Mouse (Mus musculus) heart, postnatal 0 days (tissue): ENCODE results near the gene Grm1. TPM values are rescaled to one million over a fixed set of nuclear protein-coding genes. Genes with fewer than 3 reads are reported as not detected.

Source experiments
- ATAC-seq: fragments of 200-750 bp; cut with Nextera tagmentation; 2 replicates; pipeline ENCODE4 v1.8.0; 2017; ENCODE audit warnings: low read depth, moderate number of reproducible peaks, moderate library complexity; ENCODE audit not compliant: insufficient read depth
- DNase-seq: peaks from one replicate; pipeline ENCODE4 v3.0.0-alpha.2; 2016; ENCODE audit warnings: low spot score
- H3K27ac ChIP-seq: fragments of 300-500 bp; sonication (generic); 2 replicates; pipeline ENCODE4 v1.5.1; 2014; ENCODE audit warnings: low read depth, mild to moderate bottlenecking
- H3K27me3 ChIP-seq: fragments of 300-500 bp; sonication (generic); 2 replicates; pipeline ENCODE4 v1.6.1; 2014; ENCODE audit warnings: low read length, mixed read lengths; ENCODE audit not compliant: control insufficient read depth, insufficient read depth
- H3K36me3 ChIP-seq: fragments of 300-500 bp; sonication (generic); replicated peaks from 2 replicates; pipeline ENCODE4 v1.6.1; 2014; ENCODE audit warnings: low read length, mixed read lengths; ENCODE audit not compliant: control insufficient read depth, insufficient read depth
- H3K4me1 ChIP-seq: fragments of 300-500 bp; sonication (generic); 2 replicates; pipeline ENCODE4 v1.6.1; 2014; ENCODE audit warnings: antibody characterized with exemption; ENCODE audit not compliant: control insufficient read depth, insufficient read depth
- H3K4me2 ChIP-seq: fragments of 300-500 bp; sonication (generic); 2 replicates; pipeline ENCODE4 v1.6.1; 2014; ENCODE audit warnings: low read depth, mild to moderate bottlenecking, low read length, moderate library complexity
- H3K4me3 ChIP-seq: fragments of 300-500 bp; sonication (generic); 2 replicates; pipeline ENCODE4 v1.5.1; 2014; ENCODE audit warnings: low read depth, low read length
- H3K9ac ChIP-seq: fragments of 300-500 bp; sonication (generic); replicated peaks from 2 replicates; pipeline ENCODE4 v1.6.1; 2014; ENCODE audit warnings: low read depth, low read length, mixed read lengths
- H3K9me3 ChIP-seq: fragments of 300-500 bp; sonication (generic); replicated peaks from 2 replicates; pipeline ENCODE4 v1.6.1; 2016; ENCODE audit warnings: low read length; ENCODE audit not compliant: control insufficient read depth
- CTCF ChIP-seq: IDR thresholded peaks from 2 replicates; pipeline ENCODE4 v1.5.1; 2016; ENCODE audit warnings: antibody characterized with exemption, control low read depth, low read depth
- EP300 ChIP-seq: IDR thresholded peaks from 2 replicates; pipeline ENCODE4 v1.6.1; 2016; ENCODE audit warnings: antibody characterized with exemption, low read depth
- WGBS: fragments of 180-500 bp; shearing (Covaris S2); extraction: QIAGEN DNeasy Blood & Tissue Kit; methylation state at CpG from one replicate; pipeline ENCODE4 v1.1.7; 2014; 5-methylcytosine and 5-hydroxymethylcytosine counted together
- polyA plus RNA-seq: library from polyadenylated mRNA; unstranded; fragments of >200 nt; fragmentation: Nextera tagmentation; extraction: Ambion mirVana; gene quantifications from 2 replicates; pipeline ENCODE4 v1.2.1, GENCODE M21; 2015
- total RNA-seq: library from RNA; depleted of rRNA; stranded (reverse); fragments of >200 nt; gene quantifications from 2 replicates; pipeline ENCODE4 v1.2.3, GENCODE M21; 2014; ENCODE audit warnings: low replicate concordance; rRNA removed

Gene Grm1
- total and polyA plus RNA-seq, 2 experiments from 2014 or later, result 0.07 TPM; not detected in 1

DNA sequence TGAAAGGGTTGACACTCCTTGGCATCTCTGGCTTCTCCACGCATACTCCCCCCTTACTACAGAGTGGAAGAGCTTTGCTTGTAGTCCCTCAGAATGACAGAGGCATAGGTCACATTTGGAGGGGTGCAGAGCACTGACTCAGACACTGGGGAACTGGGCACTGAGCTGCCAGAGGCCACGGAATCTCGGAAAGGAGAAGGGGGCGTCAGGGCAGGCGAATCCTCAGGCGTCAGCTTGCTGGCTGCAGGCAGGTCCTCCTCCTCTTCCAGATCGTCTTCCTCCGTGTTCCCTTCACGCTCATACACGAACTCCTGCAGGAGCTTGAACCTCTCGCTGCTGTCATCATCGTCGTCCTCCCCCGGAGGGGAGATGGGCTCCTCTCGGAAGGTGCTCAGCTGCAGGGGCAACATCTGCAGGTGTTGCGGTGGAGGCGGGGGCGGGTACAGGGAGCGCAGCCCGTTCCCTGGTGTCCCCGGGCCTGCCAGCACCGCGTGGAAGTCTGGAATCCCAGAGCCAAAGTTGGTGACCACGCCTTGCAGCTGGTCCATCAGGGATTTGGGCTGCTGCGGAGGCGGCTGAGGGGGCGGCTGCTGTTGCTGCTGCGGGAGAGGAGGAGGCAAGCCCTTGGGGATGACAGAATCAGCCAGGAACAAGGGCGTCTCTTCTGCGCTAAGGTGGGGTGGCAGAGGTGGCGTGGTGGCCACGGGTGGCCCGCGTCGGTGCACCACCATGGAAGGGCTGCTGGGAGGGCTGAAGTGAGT lies 393.1 kb downstream of the Grm1 start:
- WGBS, result 2% methylated on average over 35 of the region's 35 CpGs
- H3K36me3 ChIP-seq, result no peaks in the 10 kb centered on the region
- H3K4me3 ChIP-seq, result peak overlapping the region; percentile 40
- no peaks in the 10 kb centered on the region for H3K9me3 ChIP-seq
- H3K4me2 ChIP-seq, result peak overlapping the region; percentile 69
- H3K9ac ChIP-seq, result no peak overlapping the region
- no peak overlapping the region for H3K27ac ChIP-seq
- peaks cover 4% of the 10 kb centered on the region; the same call in 1 of the 2 replicates for H3K27me3 ChIP-seq
- DNase-seq, result no peak
- no peak for ATAC-seq
- 0 out of 2 replicates have a peak, but pooled peaks cover 8% of the 10 kb centered on the region for H3K4me1 ChIP-seq
- TF ChIP-seq CTCF, result no peak
- no peak for TF ChIP-seq EP300

DNA sequence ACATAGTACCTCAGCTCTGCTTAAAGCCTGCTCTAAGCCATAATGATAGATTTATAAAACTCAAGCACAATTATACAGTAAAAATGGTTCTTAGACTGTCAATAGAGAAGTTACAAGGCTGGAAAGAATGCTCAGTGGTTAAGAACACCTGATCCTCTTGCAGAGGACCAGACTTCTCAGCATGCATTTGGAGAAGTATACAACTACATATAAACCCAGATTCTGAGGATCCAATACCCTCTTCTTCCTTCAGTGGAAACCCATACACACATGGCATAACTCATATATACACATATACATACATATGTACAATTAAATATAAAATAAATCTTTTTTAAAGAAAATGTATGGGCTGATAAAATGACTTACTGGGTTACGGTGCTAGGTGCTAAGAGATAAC lies 401.1 kb downstream of the Grm1 start, which contains the start of gene Gm10944:
Gm10944 (plus strand) TSS at position 301 of the 400 bp plus-strand sequence.
- Histone ChIP-seq H3K9ac (no peak within 1 kb of the TSS), H3K27me3 (no peaks in the 10 kb centered on the region), H3K4me1 (no peaks in the 10 kb centered on the region), H3K36me3 (no peaks in the 10 kb centered on the region), H3K27ac (no peak within 1 kb of the TSS), H3K9me3 (no peaks in the 10 kb centered on the region), H3K4me2 (no peak within 1 kb of the TSS), H3K4me3 (no peak within 1 kb of the TSS)
- 81% methylated on average over 1 of the region's 1 CpGs for WGBS
- no peak for ATAC-seq
- no peak for TF ChIP-seq CTCF
- no peak for DNase-seq

DNA sequence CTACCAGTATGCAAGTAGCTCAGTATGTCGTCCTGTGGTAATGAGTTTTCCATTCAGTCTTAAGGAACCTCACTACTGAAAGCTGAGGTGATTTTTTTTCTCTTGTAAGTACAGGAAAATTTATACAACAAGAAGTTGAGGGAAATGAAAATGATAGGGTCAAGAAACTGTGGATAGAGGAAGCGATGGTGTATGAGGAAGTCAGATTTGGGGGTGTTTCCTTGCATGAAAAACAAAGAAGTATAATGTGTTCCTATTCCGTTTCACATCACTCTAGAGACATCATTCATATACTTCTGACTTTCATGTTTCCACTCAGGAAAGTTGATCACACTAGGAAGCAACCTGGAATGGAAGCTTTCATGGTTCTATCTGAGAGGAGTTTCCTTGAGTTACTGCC lies 422.2 kb downstream of the Grm1 start:
- TF ChIP-seq EP300 (no peak), CTCF (no peak)
- 55% methylated on average over 3 of the region's 3 CpGs for WGBS
- no peak for ATAC-seq

DNA sequence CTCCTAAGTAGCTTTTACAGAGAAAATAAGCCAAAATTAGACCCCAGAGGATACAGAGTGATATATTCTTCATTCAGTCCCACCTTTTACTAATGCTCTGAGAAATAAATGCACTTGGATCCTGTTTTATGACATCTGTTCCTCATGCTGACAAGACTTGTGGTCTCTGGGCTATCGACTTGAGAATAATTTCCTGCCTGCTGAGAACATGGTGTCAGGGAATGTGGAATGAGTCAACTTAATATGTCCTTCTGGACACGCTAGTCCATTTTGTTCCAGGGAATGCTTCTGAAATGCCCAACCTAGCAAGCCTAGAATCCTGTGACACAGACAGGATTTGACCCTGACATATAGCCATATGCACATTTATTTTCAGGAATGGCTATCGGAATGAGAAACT lies 423.0 kb downstream of the Grm1 start:
- TF ChIP-seq CTCF (no peak), EP300 (no peak)

More for the DNA sequence above, 422.2 kb downstream of the Grm1 start:
- DNase-seq, result no peak
- Histone ChIP-seq H3K4me2 (no peak overlapping the region), H3K27me3 (no peaks in the 10 kb centered on the region), H3K4me1 (no peaks in the 10 kb centered on the region), H3K9me3 (no peaks in the 10 kb centered on the region), H3K9ac (no peak overlapping the region), H3K27ac (no peak overlapping the region), H3K4me3 (no peak overlapping the region), H3K36me3 (no peaks in the 10 kb centered on the region)

DNA sequence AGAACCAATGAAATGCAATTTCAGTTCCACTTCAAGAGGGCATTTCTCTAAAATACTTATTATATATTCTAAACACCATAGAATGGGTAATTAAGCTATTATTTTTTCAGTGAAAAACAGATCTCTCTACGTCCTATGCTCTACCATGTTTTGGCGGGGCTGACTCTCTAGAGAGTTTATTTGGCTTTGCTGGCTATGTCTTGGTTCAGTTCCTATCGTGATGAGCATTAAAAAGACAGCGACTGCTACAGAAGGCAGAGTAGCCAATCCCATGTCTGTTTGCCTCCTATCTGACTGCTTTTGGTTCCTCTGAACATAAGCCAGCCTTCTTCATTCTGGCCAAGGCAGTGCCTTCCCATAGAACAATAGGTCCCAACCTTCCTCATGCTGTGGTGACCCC lies 425.5 kb downstream of the Grm1 start:
- WGBS, result 85% methylated on average over 4 of the region's 4 CpGs
- no peak for ATAC-seq
- no peak overlapping the region for H3K4me2 ChIP-seq
- no peak overlapping the region for H3K27ac ChIP-seq
- no peak overlapping the region for H3K4me3 ChIP-seq
- no peak overlapping the region for H3K9ac ChIP-seq
- DNase-seq, result no peak
- no peaks in the 10 kb centered on the region for H3K9me3 ChIP-seq
- H3K4me1 ChIP-seq, result no peaks in the 10 kb centered on the region
- H3K27me3 ChIP-seq, result no peaks in the 10 kb centered on the region
- H3K36me3 ChIP-seq, result no peaks in the 10 kb centered on the region
- TF ChIP-seq EP300, result no peak
- no peak for TF ChIP-seq CTCF

More for the DNA sequence above, 423.0 kb downstream of the Grm1 start:
- no peaks in the 10 kb centered on the region for H3K9me3 ChIP-seq
- WGBS, result 78% methylated on average over 3 of the region's 3 CpGs
- no peaks in the 10 kb centered on the region for H3K4me1 ChIP-seq
- no peak overlapping the region for H3K9ac ChIP-seq
- no peaks in the 10 kb centered on the region for H3K27me3 ChIP-seq
- H3K27ac ChIP-seq, result no peak overlapping the region
- no peak overlapping the region for H3K4me3 ChIP-seq
- no peak overlapping the region for H3K4me2 ChIP-seq
- DNase-seq (no peak), ATAC-seq (no peak)
- no peaks in the 10 kb centered on the region for H3K36me3 ChIP-seq

DNA sequence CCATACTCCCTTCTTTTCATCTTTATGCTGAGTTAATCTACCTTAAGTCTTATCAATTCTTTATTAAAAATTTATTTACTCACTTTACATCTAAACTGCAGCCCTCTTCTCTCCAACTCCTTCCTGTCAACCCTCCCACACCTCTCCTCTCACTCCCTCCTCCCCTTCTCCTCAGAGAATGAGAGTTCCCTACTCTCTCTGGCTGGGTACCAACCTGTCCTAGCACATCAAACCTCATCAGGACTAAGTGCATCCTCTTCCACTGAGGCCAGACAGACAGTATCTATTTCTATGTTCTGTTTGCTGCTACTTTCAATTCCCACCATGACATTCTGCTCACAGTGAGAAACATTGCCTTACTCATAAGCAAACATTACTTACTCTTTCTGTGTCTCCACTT lies 426.2 kb downstream of the Grm1 start:
- Histone ChIP-seq H3K27ac (no peak overlapping the region), H3K36me3 (no peaks in the 10 kb centered on the region), H3K4me2 (no peak overlapping the region), H3K4me3 (no peak overlapping the region), H3K9me3 (no peaks in the 10 kb centered on the region), H3K9ac (no peak overlapping the region), H3K27me3 (no peaks in the 10 kb centered on the region), H3K4me1 (no peaks in the 10 kb centered on the region)
- TF ChIP-seq CTCF, result no peak
- no peak for TF ChIP-seq EP300
- ATAC-seq, result no peak
- DNase-seq, result no peak

Other genes with a start within 250 kb of the Grm1 start
- 7.3 and 12.3 TPM in 2 replicates for gene Shprh, start 67.1 kb upstream of the Grm1 start, total RNA-seq
- gene Shprh, start 67.1 kb upstream of the Grm1 start, polyA plus RNA-seq, result 5.0 and 5.1 TPM in 2 replicates
- gene Fbxo30, start 199.0 kb upstream of the Grm1 start, total RNA-seq, result 11.4 and 11.9 TPM in 2 replicates
- 17.4 and 21.8 TPM in 2 replicates for gene Fbxo30, start 199.0 kb upstream of the Grm1 start, polyA plus RNA-seq